Mouse (Mus musculus) kidney, adult 10 weeks (tissue): ENCODE measurements around the gene Sec14l1. TPM values are rescaled to one million over a fixed set of nuclear protein-coding genes. Genes with fewer than 3 reads are reported as not detected.

Experiments
- polyA plus RNA-seq: library from polyadenylated mRNA; stranded (reverse); fragments of 350-450 nt; fragmentation: Illumina TruSeq; extraction: RNeasy Lipid Tissue Mini Kit (QIAGEN cat#74804); gene quantifications from one replicate; pipeline ENCODE4 v1.2.3, GENCODE M21; 2014; ENCODE audit warnings: low read depth, low replicate concordance

Sec14l1 gene
- 12.9 TPM for polyA plus RNA-seq

GRCm38 (mm10) chr11:117114592-117115345 lies at the start of gene Sec14l1:
Sec14l1 (plus strand) TSS chr11:117115168.

GRCm38 (mm10) chr11:117199282-117200175 lies 84.6 kb downstream of the Sec14l1 start, which contains the start of gene Sept9:
Sept9 (plus strand) TSS chr11:117199661.

Other genes starting within 250 kb of the Sec14l1 start
- not detected for gene Mgat5b, start 196.3 kb upstream of the Sec14l1 start, polyA plus RNA-seq
- 4.2 TPM for gene Sept9, start 84.5 kb downstream of the Sec14l1 start, polyA plus RNA-seq